Mouse (Mus musculus): ENCODE results near the gene Tmem97. TPM values are rescaled to one million over a fixed set of nuclear protein-coding genes. Genes with fewer than 3 reads are reported as not detected.

Tmem97 gene
- total and polyA plus RNA-seq, 3 experiments = 166 to 215 (median 207) TPM

GRCm38 (mm10) chr11:78512025-78512957 is 38.3 kb downstream of the Tmem97 start, which contains the start of the genes Tmem199 and Poldip2 (continued):
- TF ChIP-seq ZMIZ1 (IDR thresholded peaks at IDR 0.05; ENCODE audit: low read depth, low read length) = peak; percentile 96
- TF ChIP-seq ELF1 (IDR thresholded peaks at IDR 0.05; ENCODE audit: low read depth, low read length) = peak; percentile 84
- TF ChIP-seq EP300 (IDR thresholded peaks at IDR 0.05; ENCODE audit: low read depth in 1 of 2, low read length in 2 of 2) = 0 out of 4 replicates have a peak, but pooled peaks of 1 of the 2 experiments have one; percentile 34
- TF ChIP-seq MAZ (IDR thresholded peaks at IDR 0.05; ENCODE audit: low read depth, low read length) = peak; percentile 73; the same call in 1 of the 2 replicates
- TF ChIP-seq MYC (IDR thresholded peaks at IDR 0.05; ENCODE audit: low read depth, low read length) = peak; percentile 88
- TF ChIP-seq NRF1 (IDR thresholded peaks at IDR 0.05; ENCODE audit: insufficient read depth, low read depth, low read length, poor library complexity, severe bottlenecking) = 0 out of 2 replicates have a peak, but pooled peaks have one; percentile 27
- 0 out of 6 replicates have a peak, but pooled peaks of 1 of the 3 experiments have one; percentile 0 for TF ChIP-seq CTCF (IDR thresholded peaks at IDR 0.05 in 2 of 3, conservative IDR thresholded peaks at IDR 0.05 in 1 of 3; ENCODE audit: control insufficient read depth in 1 of 3, insufficient read depth in 1 of 3, low read depth in 2 of 3, low read length in 3 of 3, poor library complexity in 1 of 3, severe bottlenecking in 1 of 3)
- TF ChIP-seq MAFK (IDR thresholded peaks at IDR 0.05; ENCODE audit: borderline replicate concordance, low read depth, low read length) = no peak
- no peak for TF ChIP-seq SMC3 (IDR thresholded peaks at IDR 0.05; ENCODE audit: low read depth, low read length)
- no peak for TF ChIP-seq ZNF384 (IDR thresholded peaks at IDR 0.05; ENCODE audit: low read depth, low read length)
- TF ChIP-seq CHD1 (IDR thresholded peaks at IDR 0.05; ENCODE audit: low read depth, low read length) = 0 out of 2 replicates have a peak, but pooled peaks have one; percentile 46
- peak; percentile 86 for TF ChIP-seq TBP (IDR thresholded peaks at IDR 0.05; ENCODE audit: low read depth, low read length)
- no peak for TF ChIP-seq ZKSCAN1 (IDR thresholded peaks at IDR 0.05; ENCODE audit: low read depth, low read length)

DNA sequence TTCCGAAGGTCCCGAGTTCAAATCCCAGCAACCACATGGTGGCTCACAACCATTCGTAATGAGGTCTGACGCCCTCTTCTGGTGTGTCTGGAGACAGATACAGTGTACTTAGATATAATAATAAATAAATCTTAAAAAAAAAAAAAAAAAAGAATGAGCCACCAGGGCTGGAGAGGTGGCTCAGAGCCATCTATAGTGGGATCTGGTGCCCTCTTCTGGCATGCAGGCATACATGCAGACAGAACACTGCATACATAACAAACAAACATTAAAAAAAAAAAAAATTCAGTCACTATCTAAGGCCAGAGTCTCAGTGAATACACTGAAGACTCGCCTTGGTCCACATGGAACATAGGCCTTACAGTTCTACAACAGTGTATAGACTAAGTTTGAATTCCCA is 41.4 kb downstream of the Tmem97 start:
- Histone ChIP-seq H3K27ac (ENCODE audit: control insufficient read depth, low read depth, low read length) (no peak overlapping the region), H3K4me1 (ENCODE audit: control insufficient read depth in 1 of 2, insufficient read depth in 2 of 2, low read length in 2 of 2) (peaks cover 0 to 7% of the 10 kb centered on the region in 2 experiments; a peak in 2 of 4 replicates), H3K9ac (ENCODE audit: control insufficient read depth, low read depth, low read length, poor library complexity, severe bottlenecking) (no peak overlapping the region), H3K4me3 (ENCODE audit: control insufficient read depth in 1 of 2, insufficient read depth in 1 of 2, low read depth in 2 of 2, low read length in 2 of 2) (no peak overlapping the region), H3K27me3 (ENCODE audit: control insufficient read depth in 1 of 2, insufficient read depth in 2 of 2, low read length in 2 of 2) (no peaks in the 10 kb centered on the region), H3K9me3 (replicated peaks; ENCODE audit: insufficient read depth, low read length) (no peaks in the 10 kb centered on the region), H3K79me2 (ENCODE audit: control insufficient read depth, insufficient read depth, low read length, poor library complexity) (peaks cover 25% of the 10 kb centered on the region), H3K36me3 (ENCODE audit: control insufficient read depth in 1 of 2, insufficient read depth in 2 of 2, low read length in 2 of 2) (peaks cover 16% of the 10 kb centered on the region in 2 experiments)
- peak; percentile 77 for DNase-seq (ENCODE audit: low read depth, low spot score)
- peak; percentile 46; the same call in 1 of the 2 replicates for TF ChIP-seq SIN3A (IDR thresholded peaks at IDR 0.05; ENCODE audit: low read length)
- 0 out of 2 replicates have a peak, but pooled peaks have one; percentile 50 for TF ChIP-seq MYC (IDR thresholded peaks at IDR 0.05; ENCODE audit: low read depth, low read length)
- TF ChIP-seq CTCF (IDR thresholded peaks at IDR 0.05 in 2 of 3, conservative IDR thresholded peaks at IDR 0.05 in 1 of 3; ENCODE audit: control insufficient read depth in 1 of 3, insufficient read depth in 1 of 3, low read depth in 2 of 3, low read length in 3 of 3, poor library complexity in 1 of 3, severe bottlenecking in 1 of 3) = peak; percentile 38 to 69 (median 68)
- TF ChIP-seq ZNF384 (IDR thresholded peaks at IDR 0.05; ENCODE audit: low read depth, low read length) = peak; percentile 96
- TF ChIP-seq SMC3 (IDR thresholded peaks at IDR 0.05; ENCODE audit: low read depth, low read length) = peak; percentile 72
- peak; percentile 55 for TF ChIP-seq ZC3H11A (IDR thresholded peaks at IDR 0.05; ENCODE audit: low read depth, low read length)
- no peak for TF ChIP-seq POLR2A (IDR thresholded peaks at IDR 0.05; ENCODE audit: control insufficient read depth in 1 of 2, insufficient read depth in 1 of 2, low read depth in 1 of 2, low read length in 2 of 2, poor library complexity in 1 of 2)
- peak; percentile 54 for TF ChIP-seq RAD21 (IDR thresholded peaks at IDR 0.05; ENCODE audit: low read depth, low read length)
- no peak for TF ChIP-seq CHD2 (IDR thresholded peaks at IDR 0.05; ENCODE audit: low read length)
- no peak for TF ChIP-seq USF1 (IDR thresholded peaks at IDR 0.05; ENCODE audit: low read depth, low read length)

Measured in MEL (cell line).